Mouse (Mus musculus) gastrocnemius, postnatal 4 days (tissue): ENCODE measurements around the gene Mpzl1. TPM values are rescaled to one million over a fixed set of nuclear protein-coding genes. Genes with fewer than 3 reads are reported as not detected.
A peak's percentile ranks its signal among the peaks of the same experiment; 100 is the strongest.

ENCODE experiments used
- DNase-seq, 2 experiments: peaks; one replicate each; pipeline ENCODE4 v3.0.0; 2021 to 2022; ENCODE audit warnings: low spot score in 2 of 2, mixed read lengths in 2 of 2
- total RNA-seq, 2 experiments: library from RNA; stranded (reverse); gene quantifications; 2 replicates each; pipeline ENCODE4 v1.2.3; 2021

The Mpzl1 gene
- total RNA-seq, 2 experiments from 2014 or later = 57.2 to 61.3 TPM

GRCm38 (mm10) chr1:165585389-165586104 lies 48.8 kb downstream of the Mpzl1 start:
- peak in 1 of 2 experiments; percentile 23 for DNase-seq

- peak; percentile 82 to 90 for DNase-seq
These were observed 50.7 kb downstream of the Mpzl1 start for GRCm38 (mm10) chr1:165583529-165584184.

- no peak for DNase-seq
These were observed 53.1 kb downstream of the Mpzl1 start for GRCm38 (mm10) chr1:165581255-165581654.

GRCm38 (mm10) chr1:165579332-165579731 lies 55.0 kb downstream of the Mpzl1 start:
- DNase-seq = no peak

GRCm38 (mm10) chr1:165576459-165577112 lies 57.8 kb downstream of the Mpzl1 start:
- DNase-seq = no peak

GRCm38 (mm10) chr1:165576005-165576404 lies 58.3 kb downstream of the Mpzl1 start:
- DNase-seq = no peak

GRCm38 (mm10) chr1:165567466-165567865 lies 66.9 kb downstream of the Mpzl1 start:
- DNase-seq = no peak

GRCm38 (mm10) chr1:165565283-165565682 lies 69.1 kb downstream of the Mpzl1 start:
- no peak for DNase-seq

GRCm38 (mm10) chr1:165559073-165559472 lies 75.3 kb downstream of the Mpzl1 start:
- DNase-seq = no peak

- DNase-seq = no peak
These were observed 77.6 kb downstream of the Mpzl1 start for GRCm38 (mm10) chr1:165556711-165557110.

Other genes starting within 250 kb of the Mpzl1 start
- gene Dcaf6, start 174.1 kb downstream of the Mpzl1 start, total RNA-seq = 100 to 1,000 TPM in 1 of 2 experiments, 10 to 100 TPM in 1; 89.2 to 104 TPM
- gene Mpc2, start 173.9 kb downstream of the Mpzl1 start, total RNA-seq = 100 to 1,000 TPM; 122 to 136 TPM
- gene Adcy10, start 149.4 kb downstream of the Mpzl1 start, total RNA-seq = under 1 TPM; 0.23 to 0.42 TPM
- 100 to 1,000 TPM; 108 to 126 TPM for gene Rcsd1, start 75.2 kb upstream of the Mpzl1 start, total RNA-seq
- 10 to 100 TPM; 27.5 to 28.3 TPM for gene Creg1, start 129.2 kb upstream of the Mpzl1 start, total RNA-seq
- 1 to 10 TPM in 1 of 2 experiments, under 1 TPM in 1; 0.70 to 1.1 TPM for gene Cd247, start 154.1 kb upstream of the Mpzl1 start, total RNA-seq